Comparison of ENCODE assay signal across 8 mouse cellular contexts in the genomic region with DNA sequence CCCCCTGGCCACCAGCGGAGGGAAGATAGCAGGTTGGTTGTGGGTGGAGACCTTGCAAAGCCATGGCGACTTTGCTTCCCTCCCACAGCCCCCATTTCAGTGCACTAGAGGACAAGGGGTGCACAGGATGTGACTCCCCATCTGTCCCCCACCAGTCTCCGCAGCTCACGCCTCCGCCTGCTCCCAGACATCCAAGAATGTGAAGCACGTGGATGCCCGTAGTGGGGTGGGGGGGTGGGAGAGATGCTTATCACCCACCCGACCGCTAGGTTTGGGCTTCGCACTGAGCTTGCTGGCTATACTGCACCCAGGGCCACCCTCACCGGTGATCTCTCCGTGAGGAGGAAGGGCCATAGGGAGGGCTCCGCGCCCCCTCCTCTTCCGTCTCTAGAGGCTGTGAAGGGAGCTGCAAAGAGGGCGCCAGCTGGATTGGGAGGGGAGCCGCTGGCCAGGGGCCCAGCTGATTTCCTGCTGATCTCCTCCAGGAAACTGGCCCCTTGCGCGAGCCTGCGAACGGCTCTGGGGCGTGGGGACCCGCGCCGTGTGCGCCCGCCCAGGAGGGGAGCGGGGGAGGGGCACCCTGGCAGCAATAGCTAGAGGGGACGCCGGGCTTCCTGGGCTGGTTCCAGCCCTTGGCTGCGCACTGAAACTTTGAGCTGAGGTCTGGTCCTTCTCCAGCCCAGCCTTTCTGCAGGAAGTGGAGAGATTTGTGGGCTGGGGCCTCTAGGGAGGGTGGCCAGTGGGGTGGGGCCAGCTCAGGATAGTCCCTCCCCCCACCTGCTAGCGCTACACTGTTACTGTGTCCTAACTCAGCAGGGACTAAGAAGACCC. TPM values are rescaled to one million over a fixed set of nuclear protein-coding genes. Genes with fewer than 3 reads are reported as not detected.
DNase-seq lines count a peak whose midpoint lies in the region; ATAC-seq lines count a peak whose summit lies in the region.

No protein-coding gene starts in this region.

- H3K27ac ChIP-seq in intestine, embryonic 16.5 days (ENCODE audit: low read length) = peak overlapping the region; percentile 97
- H3K27ac ChIP-seq in neural tube, embryonic 14.5 days (ENCODE audit: low read depth, low read length) = peak overlapping the region; percentile 84

- 0 out of 2 replicates have a peak, but pooled peaks cover 6% of the 10 kb centered on the region for H3K36me3 ChIP-seq in intestine, embryonic 16.5 days (ENCODE audit: control insufficient read depth, insufficient read depth, low read length)
- no peaks in the 10 kb centered on the region for H3K36me3 ChIP-seq in neural tube, embryonic 14.5 days (ENCODE audit: control insufficient read depth, insufficient read depth, low read length)

- peak; percentile 55 to 64 for DNase-seq in spleen, adult 18-20 months
- DNase-seq in spleen, postnatal 14 days (ENCODE audit: low spot score in 2 of 2) = no peak
- peak; percentile 99 for DNase-seq in heart, adult 11 months
- peak; percentile 90 to 92 for DNase-seq in lung, adult 18-20 months
- DNase-seq in urinary bladder, postnatal 4 days (ENCODE audit: low spot score in 2 of 2) = peak; percentile 89 to 91

- H3K4me1 ChIP-seq in intestine, embryonic 16.5 days (ENCODE audit: control insufficient read depth, insufficient read depth, low read length) = peaks cover 82% of the 10 kb centered on the region
- peaks cover 75% of the 10 kb centered on the region for H3K4me1 ChIP-seq in neural tube, embryonic 14.5 days (ENCODE audit: control insufficient read depth, insufficient read depth, low read length)

- WGBS in intestine, embryonic 16.5 days = 1% methylated on average over 29 of the region's 32 CpGs
- under 1% methylated on average over 32 of the region's 32 CpGs for WGBS in neural tube, embryonic 14.5 days

- H3K9ac ChIP-seq in intestine, embryonic 16.5 days (ENCODE audit: low read depth, low read length) = peak overlapping the region; percentile 76
- H3K9ac ChIP-seq in neural tube, embryonic 14.5 days (replicated peaks; ENCODE audit: low read depth, low read length) = peak overlapping the region; percentile 53

- H3K4me3 ChIP-seq in intestine, embryonic 16.5 days (ENCODE audit: low read length) = peak overlapping the region; percentile 63
- H3K4me3 ChIP-seq in neural tube, embryonic 14.5 days (ENCODE audit: low read depth, low read length) = peak overlapping the region; percentile 72

- ATAC-seq in common myeloid progenitor, adult 5-6 weeks (replicated peaks; ENCODE audit: low read depth, poor library complexity, severe bottlenecking) = peak; percentile 47
- ATAC-seq in intestine, embryonic 16.5 days = peak; percentile 81
- ATAC-seq in neural tube, embryonic 14.5 days (ENCODE audit: low read depth) = peak; percentile 55

- H3K4me2 ChIP-seq in intestine, embryonic 16.5 days (ENCODE audit: low read depth, low read length) = peak overlapping the region; percentile 100
- H3K4me2 ChIP-seq in neural tube, embryonic 14.5 days (ENCODE audit: low read depth, low read length) = peak overlapping the region; percentile 99

- no peaks in the 10 kb centered on the region for H3K9me3 ChIP-seq in intestine, embryonic 16.5 days (ENCODE audit: control insufficient read depth, low read length)
- no peaks in the 10 kb centered on the region for H3K9me3 ChIP-seq in neural tube, embryonic 14.5 days (ENCODE audit: control insufficient read depth, low read length)

- H3K27me3 ChIP-seq in intestine, embryonic 16.5 days (replicated peaks; ENCODE audit: control insufficient read depth, insufficient read depth, low read length) = no peaks in the 10 kb centered on the region
- no peaks in the 10 kb centered on the region for H3K27me3 ChIP-seq in neural tube, embryonic 14.5 days (ENCODE audit: control insufficient read depth, insufficient read depth, low read length)

RNA-seq across cellular contexts. Expression of a gene that starts 19.4 kb away (rescaled TPM):
- not detected in 2 replicates for total RNA-seq in common myeloid progenitor, adult 5-6 weeks (2017)
- polyA plus RNA-seq in intestine, embryonic 16.5 days (2015; fragmentation: Nextera tagmentation; extraction: Ambion mirVana) = 0.17 TPM in 1 of 2 replicates, not detected in the other
- polyA plus RNA-seq in neural tube, embryonic 14.5 days (2014; fragmentation: Nextera tagmentation; extraction: Ambion mirVana) = 0.89 and 2.2 TPM in 2 replicates

RNA-seq across cellular contexts. Expression of a gene that starts 35.8 kb away (rescaled TPM):
- total RNA-seq in common myeloid progenitor, adult 5-6 weeks (2017) = 1.2 and 5.6 TPM in 2 replicates
- polyA plus RNA-seq in intestine, embryonic 16.5 days (2015; fragmentation: Nextera tagmentation; extraction: Ambion mirVana) = 28.2 and 31.2 TPM in 2 replicates
- 22.1 and 22.3 TPM in 2 replicates for polyA plus RNA-seq in neural tube, embryonic 14.5 days (2014; fragmentation: Nextera tagmentation; extraction: Ambion mirVana)

RNA-seq across cellular contexts. Expression of a gene that starts 55.8 kb away (rescaled TPM):
- 41.1 and 47.2 TPM in 2 replicates for total RNA-seq in common myeloid progenitor, adult 5-6 weeks (2017)
- 18.9 and 23.0 TPM in 2 replicates for polyA plus RNA-seq in intestine, embryonic 16.5 days (2015; fragmentation: Nextera tagmentation; extraction: Ambion mirVana)
- 2.1 and 2.8 TPM in 2 replicates for polyA plus RNA-seq in neural tube, embryonic 14.5 days (2014; fragmentation: Nextera tagmentation; extraction: Ambion mirVana)

Comparison
In these comparisons a context has a peak if more than half of its experiments do, and no peak if none do; other contexts are left out.
1. DNase-seq: peak in spleen, adult 18-20 months (2 of 2), heart, adult 11 months (single experiment), lung, adult 18-20 months (2 of 2) and urinary bladder, postnatal 4 days (2 of 2); none in spleen, postnatal 14 days (0 of 2).
2. Peak in every context shown above with its lines, with median percentiles within 50 percentile points of each other: ATAC-seq.